Mouse (Mus musculus) midbrain, embryonic 12.5 days (tissue): ENCODE data around the gene Pex1. TPM values are rescaled to one million over a fixed set of nuclear protein-coding genes. Genes with fewer than 3 reads are reported as not detected.
"Not testable (repeated sequence)": the region's sequence is repeated elsewhere in the genome, so short reads cannot be mapped to it uniquely, and the experiment has no call there.

ENCODE experiments used
- ATAC-seq: fragments of 200-750 bp; cut with Nextera tagmentation; 2 replicates; pipeline ENCODE4 v1.8.0; 2017; ENCODE audit warnings: low read depth, moderate TSS enrichment, moderate library complexity; ENCODE audit not compliant: low FRiP score
- H3K27ac ChIP-seq: fragments of 300-500 bp; sonication (generic); replicated peaks from 2 replicates; pipeline ENCODE4 v1.5.1; 2016; ENCODE audit warnings: mild to moderate bottlenecking
- H3K27me3 ChIP-seq: fragments of 300-500 bp; sonication (generic); 2 replicates; pipeline ENCODE4 v1.6.1; 2016; ENCODE audit warnings: mild to moderate bottlenecking
- H3K36me3 ChIP-seq: fragments of 300-500 bp; sonication (generic); 2 replicates; pipeline ENCODE4 v1.6.1; 2016
- H3K4me1 ChIP-seq: fragments of 300-500 bp; sonication (generic); 2 replicates; pipeline ENCODE4 v1.6.1; 2016
- H3K4me2 ChIP-seq: fragments of 300-500 bp; sonication (generic); replicated peaks from 2 replicates; pipeline ENCODE4 v1.6.1; 2016; ENCODE audit warnings: mild to moderate bottlenecking, moderate library complexity
- H3K4me3 ChIP-seq: fragments of 300-500 bp; sonication (generic); 2 replicates; pipeline ENCODE4 v1.5.1; 2016; ENCODE audit warnings: mild to moderate bottlenecking
- H3K9ac ChIP-seq: fragments of 300-500 bp; sonication (generic); replicated peaks from 2 replicates; pipeline ENCODE4 v1.6.1; 2016; ENCODE audit warnings: mild to moderate bottlenecking, moderate library complexity
- H3K9me3 ChIP-seq: fragments of 300-500 bp; sonication (generic); 2 replicates; pipeline ENCODE4 v1.6.1; 2016; ENCODE audit warnings: mild to moderate bottlenecking
- WGBS: fragments of 180-500 bp; shearing (Covaris S2); methylation state at CpG from one replicate; pipeline ENCODE4 v1.1.7; 2016; 5-methylcytosine and 5-hydroxymethylcytosine counted together
- polyA plus RNA-seq: library from polyadenylated mRNA; unstranded; fragments of >200 nt; fragmentation: Nextera tagmentation; extraction: Ambion mirVana; gene quantifications from 2 replicates; pipeline ENCODE4 v1.2.1, GENCODE M21; 2016

Gene Pex1
- polyA plus RNA-seq, 1 experiment from 2014 or later: 24.8 TPM

GRCm38 (mm10) chr5:3600790-3601189 is 4.9 kb downstream of the Pex1 start:
- peaks cover 6% of the 10 kb centered on the region; the same call in 1 of the 2 replicates for H3K4me1 ChIP-seq
- no peak overlapping the region for H3K4me2 ChIP-seq
- no peaks in the 10 kb centered on the region for H3K27me3 ChIP-seq
- H3K4me3 ChIP-seq: no peak overlapping the region
- no peak for ATAC-seq
- H3K9ac ChIP-seq: no peak overlapping the region
- H3K9me3 ChIP-seq: no peaks in the 10 kb centered on the region
- WGBS: 92% methylated on average over 3 of the region's 3 CpGs
- H3K27ac ChIP-seq: no peak overlapping the region
- peaks cover 10% of the 10 kb centered on the region for H3K36me3 ChIP-seq

- no peak for ATAC-seq
These were observed 11.2 kb downstream of the Pex1 start for GRCm38 (mm10) chr5:3607114-3607513.

GRCm38 (mm10) chr5:3609241-3609640 is 13.4 kb downstream of the Pex1 start:
- no peak for ATAC-seq
- no peak overlapping the region for H3K9ac ChIP-seq
- H3K4me2 ChIP-seq: no peak overlapping the region
- H3K4me3 ChIP-seq: no peak overlapping the region
- H3K27me3 ChIP-seq: no peaks in the 10 kb centered on the region
- H3K4me1 ChIP-seq: no peaks in the 10 kb centered on the region
- H3K36me3 ChIP-seq: peaks cover 54% of the 10 kb centered on the region
- no peaks in the 10 kb centered on the region for H3K9me3 ChIP-seq
- no peak overlapping the region for H3K27ac ChIP-seq
- 96% methylated on average over 7 of the region's 7 CpGs for WGBS

More at GRCm38 (mm10) chr5:3607114-3607513, 11.2 kb downstream of the Pex1 start:
- Histone ChIP-seq H3K4me3 (no peak overlapping the region), H3K27me3 (no peaks in the 10 kb centered on the region), H3K36me3 (peaks cover 46% of the 10 kb centered on the region), H3K27ac (no peak overlapping the region), H3K9ac (no peak overlapping the region), H3K4me1 (no peaks in the 10 kb centered on the region), H3K4me2 (no peak overlapping the region), H3K9me3 (no peaks in the 10 kb centered on the region)
- 95% methylated on average over 9 of the region's 9 CpGs for WGBS

- not testable (repeated sequence) for H3K27me3 ChIP-seq, ATAC-seq, H3K4me3 ChIP-seq, H3K4me1 ChIP-seq, H3K9ac ChIP-seq, H3K27ac ChIP-seq, H3K9me3 ChIP-seq, H3K4me2 ChIP-seq
- peaks cover 38% of the 10 kb centered on the region for H3K36me3 ChIP-seq
- 93% methylated on average over 2 of the region's 2 CpGs for WGBS
These were observed 16.0 kb downstream of the Pex1 start for GRCm38 (mm10) chr5:3611835-3612234.

GRCm38 (mm10) chr5:3620486-3620885 is 24.6 kb downstream of the Pex1 start:
- WGBS: 93% methylated on average over 7 of the region's 7 CpGs
- no peaks in the 10 kb centered on the region for H3K27me3 ChIP-seq
- no peak overlapping the region for H3K4me2 ChIP-seq
- peaks cover 40% of the 10 kb centered on the region for H3K36me3 ChIP-seq
- no peak overlapping the region for H3K9ac ChIP-seq
- no peaks in the 10 kb centered on the region for H3K4me1 ChIP-seq
- H3K27ac ChIP-seq: no peak overlapping the region
- no peak overlapping the region for H3K4me3 ChIP-seq
- H3K9me3 ChIP-seq: no peaks in the 10 kb centered on the region
- no peak for ATAC-seq

- Histone ChIP-seq H3K4me3 (no peak overlapping the region), H3K27me3 (no peaks in the 10 kb centered on the region), H3K9ac (no peak overlapping the region), H3K4me2 (no peak overlapping the region), H3K36me3 (peaks cover 39% of the 10 kb centered on the region), H3K9me3 (no peaks in the 10 kb centered on the region), H3K27ac (no peak overlapping the region), H3K4me1 (no peaks in the 10 kb centered on the region)
- no peak for ATAC-seq
- 97% methylated on average over 5 of the region's 5 CpGs for WGBS
These were observed 34.2 kb downstream of the Pex1 start for GRCm38 (mm10) chr5:3630055-3630454.

- Histone ChIP-seq H3K36me3 (peaks cover 34% of the 10 kb centered on the region), H3K9me3 (no peaks in the 10 kb centered on the region), H3K4me1 (no peaks in the 10 kb centered on the region), H3K9ac (no peak overlapping the region), H3K27ac (no peak overlapping the region), H3K4me2 (no peak overlapping the region), H3K4me3 (no peak overlapping the region), H3K27me3 (no peaks in the 10 kb centered on the region)
- WGBS: 59% methylated on average over 16 of the region's 16 CpGs
- no peak for ATAC-seq
These were observed 35.8 kb downstream of the Pex1 start for GRCm38 (mm10) chr5:3631512-3632271.

- no peaks in the 10 kb centered on the region for H3K27me3 ChIP-seq
- H3K36me3 ChIP-seq: peaks cover 31% of the 10 kb centered on the region
- WGBS: 82% methylated on average over 5 of the region's 5 CpGs
- no peak overlapping the region for H3K4me2 ChIP-seq
- no peaks in the 10 kb centered on the region for H3K4me1 ChIP-seq
- no peak overlapping the region for H3K4me3 ChIP-seq
- ATAC-seq: 0 out of 2 replicates have a peak, but pooled peaks have one; percentile 34
- H3K9me3 ChIP-seq: no peaks in the 10 kb centered on the region
- no peak overlapping the region for H3K9ac ChIP-seq
- no peak overlapping the region for H3K27ac ChIP-seq
These were observed 36.4 kb downstream of the Pex1 start for GRCm38 (mm10) chr5:3632285-3632684.

- ATAC-seq: no peak
- H3K4me2 ChIP-seq: no peak overlapping the region
- no peak overlapping the region for H3K4me3 ChIP-seq
- H3K4me1 ChIP-seq: no peaks in the 10 kb centered on the region
- 92% methylated on average over 13 of the region's 13 CpGs for WGBS
- H3K36me3 ChIP-seq: peaks cover 31% of the 10 kb centered on the region
- no peak overlapping the region for H3K27ac ChIP-seq
- no peak overlapping the region for H3K9ac ChIP-seq
- H3K9me3 ChIP-seq: no peaks in the 10 kb centered on the region
- no peaks in the 10 kb centered on the region for H3K27me3 ChIP-seq
These were observed 37.4 kb downstream of the Pex1 start for GRCm38 (mm10) chr5:3633315-3633714.

GRCm38 (mm10) chr5:3633951-3634350 is 38.1 kb downstream of the Pex1 start:
- Histone ChIP-seq H3K27me3 (no peaks in the 10 kb centered on the region), H3K4me1 (no peaks in the 10 kb centered on the region), H3K36me3 (peaks cover 31% of the 10 kb centered on the region), H3K4me3 (no peak overlapping the region), H3K9ac (no peak overlapping the region), H3K27ac (no peak overlapping the region), H3K9me3 (no peaks in the 10 kb centered on the region), H3K4me2 (no peak overlapping the region)
- 73% methylated on average over 4 of the region's 4 CpGs for WGBS
- no peak for ATAC-seq

- Histone ChIP-seq H3K36me3 (peaks cover 32% of the 10 kb centered on the region), H3K4me3 (no peak overlapping the region), H3K27ac (no peak overlapping the region), H3K9ac (no peak overlapping the region), H3K4me2 (no peak overlapping the region), H3K4me1 (no peaks in the 10 kb centered on the region), H3K27me3 (no peaks in the 10 kb centered on the region), H3K9me3 (no peaks in the 10 kb centered on the region)
- 87% methylated on average over 8 of the region's 8 CpGs for WGBS
- no peak for ATAC-seq
These were observed 39.4 kb downstream of the Pex1 start for GRCm38 (mm10) chr5:3635286-3635685.

GRCm38 (mm10) chr5:3644621-3645020 is 48.8 kb downstream of the Pex1 start:
- no peak overlapping the region for H3K9ac ChIP-seq
- H3K36me3 ChIP-seq: peaks cover 35% of the 10 kb centered on the region
- H3K27ac ChIP-seq: no peak overlapping the region
- H3K4me3 ChIP-seq: no peak overlapping the region
- no peak for ATAC-seq
- WGBS: 95% methylated on average over 6 of the region's 6 CpGs
- no peaks in the 10 kb centered on the region for H3K9me3 ChIP-seq
- no peaks in the 10 kb centered on the region for H3K27me3 ChIP-seq
- no peak overlapping the region for H3K4me2 ChIP-seq
- H3K4me1 ChIP-seq: peaks cover 3% of the 10 kb centered on the region

GRCm38 (mm10) chr5:3645326-3645725 is 49.5 kb downstream of the Pex1 start:
- Histone ChIP-seq H3K4me2 (no peak overlapping the region), H3K4me3 (no peak overlapping the region), H3K27ac (no peak overlapping the region), H3K9me3 (no peaks in the 10 kb centered on the region), H3K36me3 (peaks cover 31% of the 10 kb centered on the region), H3K27me3 (no peaks in the 10 kb centered on the region), H3K9ac (no peak overlapping the region), H3K4me1 (peaks cover 3% of the 10 kb centered on the region)
- no peak for ATAC-seq
- 90% methylated on average over 6 of the region's 6 CpGs for WGBS
